Mouse (Mus musculus): ENCODE data around the gene Mid1. TPM values are rescaled to one million over a fixed set of nuclear protein-coding genes. Genes with fewer than 3 reads are reported as not detected.

The Mid1 gene
- total RNA-seq, 2 experiments from 2014 or later, result 8.3 to 18.3 TPM

Other genes with a start within 250 kb of the Mid1 start
- not detected for gene 4933400A11Rik, start 94.4 kb downstream of the Mid1 start, total RNA-seq (2021)

Data from layer of hippocampus, adult 2 months (tissue).